Mouse (Mus musculus): ENCODE data around the gene Gfy. TPM values are rescaled to one million over a fixed set of nuclear protein-coding genes. Genes with fewer than 3 reads are reported as not detected.
A peak's percentile ranks its signal among the peaks of the same experiment; 100 is the strongest.
"Not testable (repeated sequence)": the region's sequence is repeated elsewhere in the genome, so short reads cannot be mapped to it uniquely, and the experiment has no call there.

Gfy gene
- total RNA-seq, 2 experiments from 2014 or later: 0.17 TPM; not detected in 1

DNA sequence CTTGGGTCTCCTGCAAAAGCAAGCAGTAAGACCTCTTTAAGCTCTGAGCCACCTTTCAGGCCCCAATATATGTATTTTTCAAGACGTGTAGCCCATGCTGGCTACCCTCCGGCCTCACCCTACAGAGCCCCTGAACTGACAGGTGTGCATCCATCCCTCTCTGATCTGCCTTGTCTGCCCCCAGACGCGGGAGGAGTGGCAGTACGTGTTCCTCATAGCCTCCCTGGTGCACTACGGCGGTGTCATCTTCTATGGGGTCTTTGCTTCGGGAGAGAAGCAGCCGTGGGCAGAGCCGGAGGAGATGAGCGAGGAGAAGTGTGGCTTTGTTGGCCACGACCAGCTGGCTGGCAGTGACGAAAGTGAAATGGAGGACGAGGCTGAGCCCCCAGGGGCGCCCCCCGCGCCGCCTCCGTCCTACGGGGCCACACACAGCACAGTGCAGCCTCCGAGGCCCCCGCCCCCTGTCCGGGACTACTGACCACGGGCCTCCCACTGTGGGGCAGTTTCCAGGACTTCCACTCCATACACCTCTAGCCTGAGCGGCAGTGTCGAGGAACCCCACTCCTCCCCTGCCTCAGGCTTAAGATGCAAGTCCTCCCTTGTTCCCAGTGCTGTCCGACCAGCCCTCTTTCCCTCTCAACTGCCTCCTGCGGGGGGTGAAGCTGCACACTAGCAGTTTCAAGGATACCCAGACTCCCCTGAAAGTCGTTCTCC lies 4.6 kb downstream of the Gfy start:
- DNase-seq (ENCODE audit: extremely low spot score in 1 of 2, low spot score in 2 of 2): no peak

DNA sequence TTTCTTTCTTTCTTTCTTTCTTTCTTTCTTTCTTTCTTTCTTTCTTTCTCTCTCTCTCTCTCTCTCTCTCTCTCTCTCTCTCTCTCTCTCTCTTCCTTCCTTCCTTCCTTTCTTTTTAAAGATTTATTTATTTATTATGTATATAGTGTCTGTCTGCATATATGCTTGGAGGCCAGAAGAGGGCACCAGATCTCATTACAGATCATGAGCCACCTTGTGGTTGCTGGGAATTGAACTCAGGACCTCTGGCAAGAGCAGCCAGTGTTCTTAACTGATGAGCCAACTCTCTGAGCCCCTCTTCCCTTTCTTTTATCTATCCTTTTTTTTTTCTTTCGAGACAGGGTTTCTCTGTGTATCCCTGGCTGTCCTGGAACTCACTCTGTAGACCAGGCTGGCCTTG lies 5.6 kb downstream of the Gfy start:
- intact Hi-C loops (cut with DNase I): not testable (repeated sequence)

More for the DNA sequence above, 4.6 kb downstream of the Gfy start:
- intact Hi-C loops (cut with DNase I): no loop called here

DNA sequence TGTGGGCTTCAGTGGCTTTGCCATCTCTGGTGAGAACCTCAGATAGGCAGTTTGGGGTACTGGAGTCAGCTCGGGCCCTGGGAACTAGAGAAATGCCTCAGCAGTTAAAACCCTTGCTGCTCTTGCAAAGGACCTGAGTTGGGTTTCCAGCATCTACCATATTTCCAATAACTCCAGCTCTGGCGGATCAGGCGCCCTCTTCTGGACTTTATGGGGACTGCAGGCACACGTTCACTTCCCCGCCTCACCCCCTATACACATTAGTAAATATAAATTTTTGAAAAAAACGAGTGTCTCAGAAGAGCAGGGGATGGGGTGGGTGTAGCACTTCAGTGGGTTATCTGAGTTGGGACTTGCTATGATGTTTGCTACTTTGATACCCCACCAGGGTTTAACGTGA lies 6.4 kb downstream of the Gfy start:
- intact Hi-C loops (cut with DNase I): no loop called here
- DNase-seq (ENCODE audit: extremely low spot score in 1 of 2, low spot score in 2 of 2): no peak

More for the DNA sequence above, 5.6 kb downstream of the Gfy start:
- not testable (repeated sequence) for DNase-seq (ENCODE audit: extremely low spot score in 1 of 2, low spot score in 2 of 2)

DNA sequence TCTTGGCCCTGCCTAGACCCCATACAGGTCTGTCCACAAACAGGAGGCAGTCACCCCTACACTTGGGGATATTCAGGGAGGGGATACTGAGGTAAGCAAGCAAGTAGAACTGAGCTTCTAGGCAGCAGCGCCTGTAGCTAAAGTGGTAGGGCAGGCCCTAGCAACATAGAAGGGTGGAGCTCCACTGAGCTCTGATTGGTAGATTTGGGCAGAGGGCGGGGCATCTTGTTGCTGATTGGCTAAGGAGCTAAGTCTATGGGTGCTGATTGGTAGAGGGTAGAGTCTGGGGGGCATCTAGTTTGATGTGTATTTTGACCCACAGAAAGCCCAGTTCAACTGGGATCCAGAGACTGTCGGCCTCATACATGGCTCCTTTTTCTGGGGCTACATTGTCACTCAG lies 9.9 kb downstream of the Gfy start:
- DNase-seq (ENCODE audit: extremely low spot score in 1 of 2, low spot score in 2 of 2): no peak

DNA sequence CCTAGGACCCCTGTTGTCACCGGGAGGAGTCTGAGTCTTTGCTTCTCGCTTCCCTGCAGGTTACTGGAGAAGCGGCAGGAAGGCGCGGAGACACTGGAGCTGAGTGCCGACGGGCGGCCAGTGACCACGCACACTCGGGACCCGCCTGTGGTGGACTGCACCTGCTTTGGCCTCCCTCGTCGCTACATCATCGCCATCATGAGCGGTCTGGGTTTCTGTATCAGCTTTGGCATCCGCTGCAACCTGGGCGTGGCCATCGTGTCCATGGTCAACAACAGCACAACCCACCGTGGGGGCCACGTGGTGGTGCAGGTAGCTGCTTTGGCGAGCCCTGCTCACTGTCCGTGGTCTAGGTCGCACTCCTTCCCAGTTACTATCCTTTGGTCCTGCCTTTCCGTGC lies 10.7 kb downstream of the Gfy start:
- intact Hi-C loops (cut with DNase I): loop anchor here (10.0 kb wide), 1 partner anchor 196 kb away; the partner anchor contains the start of gene Ppfia3
- no peak for DNase-seq (ENCODE audit: extremely low spot score in 1 of 2, low spot score in 2 of 2)

More for the DNA sequence above, 9.9 kb downstream of the Gfy start:
- intact Hi-C loops (cut with DNase I): loop anchor here (10.0 kb wide), 1 partner anchor 195 kb away; the partner anchor contains the start of gene Ppfia3

DNA sequence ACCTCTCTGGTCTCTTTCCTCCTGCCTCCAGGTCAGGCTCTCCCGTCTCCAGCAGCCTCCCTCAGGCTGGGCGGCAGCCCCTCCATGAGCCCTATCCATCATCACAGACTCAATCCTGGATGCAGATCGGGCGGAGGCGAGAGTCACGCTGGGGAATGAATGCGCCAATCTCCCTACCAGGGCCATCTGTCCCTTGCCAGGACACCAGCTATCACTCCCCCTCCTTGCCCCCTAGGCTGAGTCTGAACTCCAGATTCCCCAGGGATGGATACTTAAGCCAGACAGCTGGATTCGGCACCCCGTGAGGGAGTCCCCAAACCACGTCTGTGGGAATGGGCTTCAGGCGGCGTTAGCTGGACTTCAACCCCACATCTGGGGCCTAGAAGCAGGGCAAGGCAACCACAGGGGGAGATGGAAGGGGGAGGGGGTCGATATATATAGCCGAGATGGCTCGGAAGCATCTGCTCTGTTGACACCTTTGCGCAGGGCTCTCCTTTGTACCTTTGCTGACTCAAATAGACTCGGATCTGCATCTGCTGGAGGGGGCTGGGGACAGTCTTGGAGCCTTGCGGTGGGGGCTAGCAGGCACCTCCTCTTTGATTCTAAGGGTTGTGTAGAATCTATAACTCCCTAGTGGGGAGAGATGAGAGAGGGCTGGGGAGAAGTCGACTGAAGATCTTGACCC lies 11.5 kb downstream of the Gfy start:
- no peak for DNase-seq (ENCODE audit: extremely low spot score in 1 of 2, low spot score in 2 of 2)
- intact Hi-C loops (cut with DNase I): loop anchor here (10.0 kb wide), 1 partner anchor 197 kb away; the partner anchor contains the start of gene Ppfia3

DNA sequence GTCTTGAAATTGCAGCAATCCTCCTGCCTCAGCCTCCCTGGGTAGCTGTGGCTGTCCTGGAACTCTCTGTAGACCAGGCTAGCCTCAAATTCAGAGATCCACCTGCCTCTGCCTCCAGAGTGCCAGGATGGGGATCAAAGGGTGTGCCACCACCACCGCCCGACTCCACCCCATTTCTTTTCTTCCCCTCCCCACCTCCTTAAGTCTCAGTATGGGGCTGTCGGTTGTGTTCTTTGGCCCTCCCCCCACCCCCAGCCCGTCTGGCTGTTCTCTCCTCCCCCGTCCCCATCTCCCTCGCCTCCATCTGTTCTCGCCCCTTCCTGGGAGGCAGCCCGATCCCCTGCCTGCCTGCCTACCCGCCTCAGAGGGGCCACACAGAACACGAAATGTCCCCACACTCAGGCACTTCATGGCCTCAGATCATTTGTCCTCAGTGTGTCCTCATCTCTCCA lies 12.4 kb downstream of the Gfy start:
- no peak for DNase-seq (ENCODE audit: extremely low spot score in 1 of 2, low spot score in 2 of 2)
- intact Hi-C loops (cut with DNase I): loop anchor here (10.0 kb wide), 1 partner anchor 198 kb away; the partner anchor contains the start of gene Ppfia3

DNA sequence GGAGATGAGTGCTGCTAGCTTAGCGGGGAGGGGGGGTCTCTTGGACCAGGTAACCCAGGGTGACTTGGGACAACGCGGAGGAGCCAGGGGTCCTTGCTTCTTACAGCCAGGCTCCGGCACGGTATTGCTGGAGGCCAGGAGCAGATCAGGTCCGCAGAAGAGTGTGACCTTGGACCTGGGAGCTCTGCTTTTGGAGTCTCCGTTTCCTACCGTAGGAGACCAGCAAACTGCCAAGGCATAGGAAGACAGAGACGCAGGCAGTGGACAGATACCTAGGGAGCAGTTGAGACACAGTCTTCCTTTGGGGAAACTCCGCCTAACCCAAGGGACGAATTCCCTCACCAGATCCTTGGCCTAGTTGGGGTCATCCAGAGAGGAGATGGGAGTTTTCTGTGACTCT lies 13.7 kb downstream of the Gfy start:
- no peak for DNase-seq (ENCODE audit: extremely low spot score in 1 of 2, low spot score in 2 of 2)
- intact Hi-C loops (cut with DNase I): loop anchor here (10.0 kb wide), 1 partner anchor 199 kb away; the partner anchor contains the start of gene Ppfia3

DNA sequence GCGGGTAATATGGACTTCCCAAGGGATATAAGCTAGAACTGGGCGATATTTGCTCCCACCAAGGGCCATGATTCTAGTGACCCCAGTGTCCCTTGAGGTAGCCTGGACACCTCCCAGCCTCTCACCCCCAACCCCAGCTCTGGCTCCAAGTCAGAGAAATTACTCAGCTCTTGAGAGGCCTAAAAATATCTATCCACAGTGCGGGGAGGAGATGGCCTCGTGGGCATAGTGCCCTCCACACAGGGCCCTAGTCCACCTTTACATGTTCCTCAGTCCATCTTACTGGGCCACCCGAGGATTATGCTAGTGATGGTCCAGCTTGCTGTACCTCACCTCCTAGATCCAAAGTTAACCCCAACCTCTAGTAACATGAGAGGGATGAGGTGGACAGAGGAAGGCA lies 14.5 kb downstream of the Gfy start:
- intact Hi-C loops (cut with DNase I): loop anchor here (5.0 to 10.0 kb wide), 2 partner anchors 32 to 200 kb away; partner anchors contain the start of gene Ppfia3
- DNase-seq (ENCODE audit: extremely low spot score in 1 of 2, low spot score in 2 of 2): no peak

DNA sequence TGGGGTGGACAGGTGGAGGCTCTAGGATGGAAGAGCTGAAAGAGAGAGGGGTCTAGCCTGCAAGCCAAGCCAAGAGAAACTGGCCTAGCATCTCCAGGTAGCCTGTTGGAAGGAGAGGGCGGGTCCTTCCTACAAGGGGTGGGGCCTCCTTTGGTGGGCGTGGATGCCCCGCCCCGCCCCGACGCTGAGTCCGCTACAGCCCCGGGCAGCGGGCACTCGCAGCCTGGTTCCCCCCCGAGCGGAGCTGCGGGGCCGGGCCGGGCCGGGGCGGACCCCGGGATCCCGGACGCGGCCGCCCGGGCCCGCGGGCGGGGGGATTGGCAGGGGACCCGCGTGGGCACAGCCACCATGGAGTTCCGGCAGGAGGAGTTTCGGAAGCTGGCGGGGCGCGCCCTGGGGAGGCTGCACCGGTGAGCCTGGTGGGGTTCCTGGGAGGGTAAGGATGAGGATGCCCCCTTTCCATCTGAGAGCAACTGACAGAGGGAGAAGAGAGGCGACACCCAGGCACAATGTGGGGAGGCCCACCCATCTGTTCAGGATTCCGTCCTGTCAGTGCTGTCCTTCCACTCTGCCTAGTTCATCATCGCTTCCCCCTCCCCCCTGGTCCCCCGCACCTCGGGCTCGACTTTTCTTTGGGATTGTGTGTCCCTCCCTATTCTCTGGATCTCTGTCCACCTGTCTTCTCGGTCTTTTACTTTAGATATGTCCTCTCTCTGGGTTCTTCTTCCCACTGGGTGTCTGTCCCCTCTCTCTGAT lies 15.5 kb downstream of the Gfy start, which contains the start of gene Slc17a7:
Gene Slc17a7, plus strand, starts transcription at position 215 of the 756 bp plus-strand sequence.
- intact Hi-C loops (cut with DNase I): loop anchor here (2.0 to 10.0 kb wide), 3 partner anchors 33 to 201 kb away; partner anchors contain the start of gene Ppfia3
- DNase-seq (ENCODE audit: extremely low spot score in 1 of 2, low spot score in 2 of 2): peak in 1 of 2 experiments; percentile 63

DNA sequence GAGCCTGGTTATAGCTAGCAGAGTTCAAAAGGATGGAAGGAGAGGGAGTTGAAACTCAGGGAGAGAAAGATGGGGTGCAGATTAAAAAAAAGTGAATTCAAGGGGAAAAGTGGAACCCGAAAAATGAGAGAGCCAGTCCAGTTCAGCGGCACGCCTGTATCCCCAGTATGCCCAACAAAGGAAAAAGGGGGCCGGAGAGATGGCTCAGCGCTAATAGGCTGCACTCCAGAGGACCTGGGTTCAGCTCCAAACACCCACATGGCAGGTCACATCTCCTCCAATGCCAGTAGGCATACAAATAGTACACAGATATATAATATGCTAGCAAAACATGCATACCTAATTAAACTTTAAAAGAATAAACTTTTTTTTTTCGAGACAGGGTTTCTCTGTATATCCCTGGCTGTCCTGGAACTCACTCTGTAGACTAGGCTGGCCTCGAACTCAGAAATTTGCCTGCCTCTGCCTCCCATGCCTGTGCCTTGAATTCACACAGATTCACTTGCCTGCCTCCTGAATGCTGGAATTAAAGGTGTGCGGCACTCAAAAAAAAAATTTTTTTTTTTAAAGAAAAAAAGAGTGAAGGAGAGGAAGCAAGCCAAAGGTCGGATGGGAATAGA lies 16.3 kb downstream of the Gfy start:
- intact Hi-C loops (cut with DNase I): loop anchor here (2.0 to 10.0 kb wide), 3 partner anchors 34 to 202 kb away; partner anchors contain the start of gene Ppfia3
- DNase-seq (ENCODE audit: extremely low spot score in 1 of 2, low spot score in 2 of 2): peak in 1 of 2 experiments; percentile 23

DNA sequence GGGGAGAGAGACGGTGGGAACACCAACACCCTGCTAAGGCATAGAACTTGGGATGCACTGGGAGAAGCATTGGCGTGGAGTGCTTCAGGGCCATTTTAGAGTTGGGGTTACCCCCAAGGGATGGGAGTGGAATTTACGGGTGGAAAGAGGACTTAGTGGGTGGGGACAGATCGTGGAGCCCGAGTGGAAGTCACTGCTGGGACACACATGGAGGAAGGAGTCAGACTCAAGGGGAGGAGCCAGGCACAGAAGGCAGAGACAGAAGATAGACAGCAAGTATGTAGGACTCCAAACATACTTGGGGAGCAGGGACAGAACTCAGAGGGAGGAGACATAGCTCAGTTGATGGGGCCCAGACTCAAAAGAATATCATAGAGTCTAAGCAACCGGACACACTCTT lies 16.8 kb downstream of the Gfy start:
- peak in 1 of 2 experiments; percentile 33 for DNase-seq (ENCODE audit: extremely low spot score in 1 of 2, low spot score in 2 of 2)
- intact Hi-C loops (cut with DNase I): loop anchor here (2.0 to 10.0 kb wide), 3 partner anchors 35 to 202 kb away; partner anchors contain the start of gene Ppfia3

DNA sequence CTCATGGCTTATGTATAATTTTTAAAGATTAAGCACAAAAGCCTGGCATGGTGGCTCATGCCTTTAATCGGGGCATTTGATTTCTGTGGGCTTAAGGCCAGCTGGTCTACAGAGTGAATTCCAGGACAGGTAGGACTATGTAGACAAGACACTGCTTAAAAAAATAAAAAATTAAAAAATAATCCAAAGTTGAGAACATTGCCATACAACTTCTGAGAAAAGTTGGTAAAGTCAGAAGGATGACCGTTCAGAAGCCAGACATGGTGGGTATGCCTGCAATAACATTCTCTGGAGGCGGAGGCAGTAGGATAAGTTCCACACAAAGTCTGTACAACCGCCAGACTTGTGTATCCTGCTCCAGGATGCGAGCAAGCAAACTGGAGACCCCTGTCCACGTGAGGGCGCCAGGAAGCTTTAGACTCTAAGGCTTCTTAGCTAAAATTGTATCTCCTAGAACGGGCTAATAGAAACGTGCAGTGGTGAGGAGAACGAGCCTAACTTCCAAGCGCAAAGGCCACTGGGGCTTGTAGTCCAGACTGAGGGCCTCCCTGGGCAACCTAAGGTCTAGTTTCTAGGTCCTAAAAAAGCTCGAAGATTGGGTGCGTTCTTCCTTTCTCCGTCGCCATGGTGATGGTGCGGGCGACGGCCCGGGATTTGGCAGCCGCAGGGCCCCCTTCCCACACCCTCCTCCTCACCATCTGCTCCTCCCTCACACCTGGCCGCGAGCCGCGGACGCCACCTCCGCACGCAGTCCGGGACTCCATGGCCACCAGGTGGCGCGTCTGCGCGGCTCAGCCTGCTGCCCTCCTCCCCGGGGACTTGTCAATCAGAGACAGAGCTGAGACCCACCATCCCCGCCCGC lies 17.5 kb downstream of the Gfy start:
- intact Hi-C loops (cut with DNase I): loop anchor here (2.0 to 10.0 kb wide), 3 partner anchors 35 to 203 kb away; partner anchors contain the start of gene Ppfia3
- DNase-seq (ENCODE audit: extremely low spot score in 1 of 2, low spot score in 2 of 2): peak; percentile 89 to 94

DNA sequence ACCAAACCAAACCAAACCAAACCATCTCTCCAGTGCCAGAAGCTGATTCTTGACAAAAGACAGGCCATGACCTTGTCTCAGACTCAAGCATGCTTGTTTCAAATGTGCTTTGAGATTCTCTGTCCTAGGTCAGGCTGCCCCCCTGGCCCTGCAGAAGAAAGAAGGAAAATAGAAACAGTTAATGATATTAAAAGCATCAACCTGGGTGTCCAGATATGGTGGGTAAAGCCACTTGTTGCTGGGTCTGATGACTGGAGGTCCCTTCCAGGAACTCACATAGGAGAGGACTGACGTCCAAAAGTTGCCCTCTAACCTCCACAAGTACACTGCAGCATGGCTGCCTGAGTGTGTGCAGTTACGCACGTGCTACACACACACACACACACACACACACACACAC lies 18.5 kb downstream of the Gfy start:
- intact Hi-C loops (cut with DNase I): loop anchor here (5.0 to 10.0 kb wide), 2 partner anchors 36 to 204 kb away; partner anchors contain the start of gene Ppfia3

DNA sequence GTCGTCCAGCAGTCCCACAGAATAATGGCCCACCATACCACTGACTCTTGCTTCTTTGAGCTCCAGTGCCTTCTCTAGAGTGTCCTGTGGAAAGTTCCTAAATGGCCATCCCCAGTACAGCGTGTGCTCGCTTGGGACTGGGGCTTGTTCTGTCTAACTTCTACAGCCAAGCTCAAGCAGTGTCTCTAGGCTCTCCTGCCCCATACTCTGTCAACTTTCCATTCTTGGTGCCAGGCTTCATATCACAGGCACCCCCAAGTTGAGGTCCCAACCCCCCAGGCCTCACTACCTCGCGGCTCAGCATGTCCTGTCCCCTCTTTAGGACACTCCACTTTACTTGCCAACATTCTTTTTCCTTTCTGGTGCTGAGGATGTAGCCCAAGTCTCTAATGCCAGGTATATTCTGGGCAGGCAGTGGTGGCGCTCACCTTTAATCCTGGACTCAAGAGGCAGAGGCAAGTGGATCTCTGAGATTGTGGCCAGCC lies 19.0 kb downstream of the Gfy start:
- DNase-seq (ENCODE audit: extremely low spot score in 1 of 2, low spot score in 2 of 2): no peak
- intact Hi-C loops (cut with DNase I): loop anchor here (5.0 to 10.0 kb wide), 2 partner anchors 37 to 204 kb away; partner anchors contain the start of gene Ppfia3

More for the DNA sequence above, 18.5 kb downstream of the Gfy start:
- no peak for DNase-seq (ENCODE audit: extremely low spot score in 1 of 2, low spot score in 2 of 2)

DNA sequence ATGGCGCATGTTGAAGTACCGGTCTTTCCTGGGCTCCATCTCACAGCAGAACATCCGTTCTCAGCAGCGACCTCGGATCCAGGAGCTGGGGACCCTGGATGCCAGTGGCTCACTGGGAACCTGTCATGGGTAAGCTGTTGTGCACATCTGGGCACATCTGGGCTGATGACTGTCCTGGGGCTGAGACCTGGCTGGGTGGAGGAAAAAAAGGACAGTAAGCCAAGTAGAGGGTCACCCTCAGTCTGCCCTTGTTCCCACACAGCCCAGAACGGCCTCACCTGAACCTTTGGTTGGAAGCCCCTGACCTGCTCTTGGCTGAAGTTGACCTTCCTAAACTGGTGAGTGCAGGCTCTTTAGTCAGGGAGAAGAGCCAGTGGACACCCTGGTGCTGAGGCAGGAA lies 20.4 kb downstream of the Gfy start:
- intact Hi-C loops (cut with DNase I): no loop called here
- peak in 1 of 2 experiments; percentile 38 for DNase-seq (ENCODE audit: extremely low spot score in 1 of 2, low spot score in 2 of 2)

DNA sequence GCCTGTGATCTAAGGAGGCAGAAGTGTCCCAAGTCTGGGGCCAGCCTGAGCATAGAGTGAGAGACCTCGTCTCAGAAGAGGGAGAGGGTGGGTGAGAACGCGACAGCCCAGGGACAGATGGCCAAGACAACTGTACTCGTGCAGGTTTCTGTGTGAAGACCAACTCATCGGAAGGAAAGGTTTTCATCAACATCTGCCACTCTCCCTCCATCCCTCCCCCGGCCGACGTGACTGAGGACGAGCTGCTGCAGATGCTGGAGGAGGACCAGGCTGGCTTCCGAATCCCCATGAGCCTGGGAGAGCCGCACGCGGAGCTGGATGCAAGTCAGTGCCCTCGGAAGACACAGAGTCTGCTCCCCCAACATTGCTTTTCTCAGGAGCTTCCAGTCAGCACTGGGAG lies 21.9 kb downstream of the Gfy start:
- intact Hi-C loops (cut with DNase I): no loop called here
- peak in 1 of 2 experiments; percentile 53 for DNase-seq (ENCODE audit: extremely low spot score in 1 of 2, low spot score in 2 of 2)

Data from left cerebral cortex, postnatal 10 days (tissue).